Mouse (Mus musculus) hindbrain, embryonic 14.5 days (tissue): ENCODE data around the gene Lgi1. TPM values are rescaled to one million over a fixed set of nuclear protein-coding genes. Genes with fewer than 3 reads are reported as not detected.

Experiments
- ATAC-seq: fragments of 200-750 bp; cut with Nextera tagmentation; 2 replicates; pipeline ENCODE4 v1.8.0; 2017; ENCODE audit warnings: moderate number of reproducible peaks, mild to moderate bottlenecking, moderate TSS enrichment, moderate library complexity; ENCODE audit not compliant: low FRiP score
- DNase-seq: peaks from one replicate; pipeline ENCODE4 v3.0.0-alpha.2; 2015; ENCODE audit warnings: low spot score
- H3K27ac ChIP-seq: fragments of 300-500 bp; sonication (generic); 2 replicates; pipeline ENCODE4 v1.5.1; 2014; ENCODE audit warnings: mild to moderate bottlenecking, moderate library complexity
- H3K27me3 ChIP-seq: fragments of 300-500 bp; sonication (generic); 2 replicates; pipeline ENCODE4 v1.6.1; 2014; ENCODE audit warnings: mild to moderate bottlenecking, low read length, mixed read lengths; ENCODE audit not compliant: control insufficient read depth, insufficient read depth
- H3K36me3 ChIP-seq: fragments of 300-500 bp; sonication (generic); replicated peaks from 2 replicates; pipeline ENCODE4 v1.6.1; 2014; ENCODE audit not compliant: control insufficient read depth, insufficient read depth
- H3K4me1 ChIP-seq: fragments of 300-500 bp; sonication (generic); replicated peaks from 2 replicates; pipeline ENCODE4 v1.6.1; 2014; ENCODE audit warnings: antibody characterized with exemption, low read length, mixed read lengths; ENCODE audit not compliant: control insufficient read depth, insufficient read depth
- H3K4me2 ChIP-seq: fragments of 300-500 bp; sonication (generic); replicated peaks from 2 replicates; pipeline ENCODE4 v1.6.1; 2014; ENCODE audit warnings: mild to moderate bottlenecking, moderate library complexity
- H3K4me3 ChIP-seq: fragments of 300-500 bp; sonication (generic); replicated peaks from 2 replicates; pipeline ENCODE4 v1.5.1; 2014; ENCODE audit warnings: mild to moderate bottlenecking, low read length
- H3K9ac ChIP-seq: fragments of 300-500 bp; sonication (generic); 2 replicates; pipeline ENCODE4 v1.6.1; 2014
- H3K9me3 ChIP-seq: fragments of 300-500 bp; sonication (generic); 2 replicates; pipeline ENCODE4 v1.6.1; 2016; ENCODE audit warnings: low read length; ENCODE audit not compliant: control insufficient read depth
- WGBS: fragments of 180-500 bp; shearing (Covaris S2); extraction: QIAGEN DNeasy Blood & Tissue Kit; methylation state at CpG from one replicate; pipeline ENCODE4 v1.1.7; 2014; 5-methylcytosine and 5-hydroxymethylcytosine counted together
- polyA plus RNA-seq: library from polyadenylated mRNA; unstranded; fragments of >200 nt; fragmentation: Nextera tagmentation; extraction: Ambion mirVana; gene quantifications from 2 replicates; pipeline ENCODE4 v1.2.1, GENCODE M21; 2014

Lgi1 gene
- polyA plus RNA-seq, 1 experiment from 2014 or later: 22.2 TPM

- ATAC-seq (no peak), DNase-seq (no peak)
- Histone ChIP-seq H3K27me3 (no peaks in the 10 kb centered on the region), H3K9ac (no peak overlapping the region), H3K27ac (no peak overlapping the region), H3K4me2 (no peak overlapping the region), H3K4me1 (peaks cover 9% of the 10 kb centered on the region), H3K36me3 (no peaks in the 10 kb centered on the region), H3K4me3 (no peak overlapping the region), H3K9me3 (no peaks in the 10 kb centered on the region)
- WGBS: 61% methylated on average over 5 of the region's 5 CpGs
Measured at GRCm38 (mm10) chr19:38236526-38236925, 27.8 kb upstream of the Lgi1 start.

GRCm38 (mm10) chr19:38237834-38238212, 26.5 kb upstream of the Lgi1 start:
- no peaks in the 10 kb centered on the region for H3K36me3 ChIP-seq
- ATAC-seq: peak; percentile 77
- H3K9me3 ChIP-seq: no peaks in the 10 kb centered on the region
- no peak overlapping the region for H3K9ac ChIP-seq
- peaks cover 9% of the 10 kb centered on the region for H3K4me1 ChIP-seq
- DNase-seq: no peak
- peak overlapping the region; percentile 32 for H3K27ac ChIP-seq
- no peaks in the 10 kb centered on the region for H3K27me3 ChIP-seq
- H3K4me2 ChIP-seq: no peak overlapping the region
- 65% methylated on average over 3 of the region's 3 CpGs for WGBS
- H3K4me3 ChIP-seq: no peak overlapping the region

- H3K9me3 ChIP-seq: no peaks in the 10 kb centered on the region
- H3K4me2 ChIP-seq: no peak overlapping the region
- H3K4me1 ChIP-seq: peaks cover 9% of the 10 kb centered on the region
- WGBS: 51% methylated on average over 12 of the region's 12 CpGs
- DNase-seq (no peak), ATAC-seq (peak; percentile 78)
- H3K27ac ChIP-seq: peak overlapping the region; percentile 32
- no peaks in the 10 kb centered on the region for H3K36me3 ChIP-seq
- no peaks in the 10 kb centered on the region for H3K27me3 ChIP-seq
- no peak overlapping the region for H3K9ac ChIP-seq
- H3K4me3 ChIP-seq: no peak overlapping the region
Measured at GRCm38 (mm10) chr19:38238213-38238951, 26.0 kb upstream of the Lgi1 start.

GRCm38 (mm10) chr19:38242314-38242852, 22.0 kb upstream of the Lgi1 start:
- H3K9me3 ChIP-seq: no peaks in the 10 kb centered on the region
- H3K36me3 ChIP-seq: no peaks in the 10 kb centered on the region
- peaks cover 28% of the 10 kb centered on the region for H3K4me1 ChIP-seq
- ATAC-seq (no peak), DNase-seq (no peak)
- H3K27ac ChIP-seq: no peak overlapping the region
- H3K9ac ChIP-seq: no peak overlapping the region
- H3K4me2 ChIP-seq: no peak overlapping the region
- WGBS: 91% methylated on average over 8 of the region's 8 CpGs
- H3K4me3 ChIP-seq: no peak overlapping the region
- no peaks in the 10 kb centered on the region for H3K27me3 ChIP-seq

DNA sequence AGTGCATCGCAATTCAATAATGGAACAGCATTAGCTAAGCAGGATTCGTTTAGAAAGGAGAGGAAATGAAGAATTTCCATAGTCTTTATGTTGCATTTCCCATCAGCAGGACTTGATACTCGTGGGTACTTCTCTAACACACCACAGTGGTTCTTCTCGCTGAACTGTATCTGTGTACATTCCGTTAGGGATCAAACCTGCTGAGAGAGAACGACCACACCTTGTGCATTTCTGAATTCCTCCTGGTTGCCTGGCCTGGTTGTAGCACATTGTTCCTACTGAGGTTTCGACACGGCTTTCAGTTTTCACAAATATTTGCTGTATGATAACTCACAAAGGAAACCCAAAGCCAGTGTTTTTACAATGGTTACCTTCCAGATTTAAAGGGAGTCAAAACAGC, 19.6 kb upstream of the Lgi1 start:
- H3K9me3 ChIP-seq: no peaks in the 10 kb centered on the region
- H3K4me3 ChIP-seq: no peak overlapping the region
- 70% methylated on average over 8 of the region's 8 CpGs for WGBS
- no peaks in the 10 kb centered on the region for H3K36me3 ChIP-seq
- no peak for DNase-seq
- no peaks in the 10 kb centered on the region for H3K27me3 ChIP-seq
- H3K9ac ChIP-seq: no peak overlapping the region
- peak overlapping the region; percentile 80 for H3K27ac ChIP-seq
- no peak for ATAC-seq
- H3K4me2 ChIP-seq: no peak overlapping the region
- H3K4me1 ChIP-seq: peaks cover 19% of the 10 kb centered on the region

GRCm38 (mm10) chr19:38245361-38246176, 18.8 kb upstream of the Lgi1 start:
- peak overlapping the region; percentile 7 for H3K4me2 ChIP-seq

DNA sequence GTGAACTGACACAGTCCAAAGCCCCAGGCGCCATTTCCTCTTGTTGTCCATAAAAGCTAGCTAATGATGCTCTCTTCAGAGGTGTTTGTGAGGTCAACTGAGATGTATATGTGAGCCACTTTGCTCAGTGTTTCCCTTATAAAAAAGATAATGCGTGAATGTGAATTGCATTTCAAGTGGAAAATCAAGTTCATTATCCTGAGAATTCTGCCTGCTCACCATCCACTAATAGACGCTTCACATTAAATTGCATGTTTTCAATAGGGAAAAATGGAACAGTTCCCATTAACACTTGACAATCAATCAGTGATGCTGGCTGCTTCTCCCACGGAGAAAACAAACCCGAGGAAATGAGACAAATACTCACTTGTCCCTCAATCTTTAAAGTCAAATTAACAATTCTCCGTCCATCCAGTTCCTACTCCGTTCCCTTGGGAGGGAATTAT, 18.1 kb upstream of the Lgi1 start:
- Histone ChIP-seq H3K4me1 (peaks cover 19% of the 10 kb centered on the region), H3K9ac (no peak overlapping the region), H3K27me3 (no peaks in the 10 kb centered on the region), H3K36me3 (no peaks in the 10 kb centered on the region), H3K9me3 (no peaks in the 10 kb centered on the region), H3K4me2 (no peak overlapping the region), H3K4me3 (no peak overlapping the region), H3K27ac (peak overlapping the region; percentile 80)
- DNase-seq (no peak), ATAC-seq (peak; percentile 67)
- 47% methylated on average over 7 of the region's 7 CpGs for WGBS

More at GRCm38 (mm10) chr19:38245361-38246176, 18.8 kb upstream of the Lgi1 start:
- no peaks in the 10 kb centered on the region for H3K36me3 ChIP-seq
- DNase-seq (no peak), ATAC-seq (peak; percentile 58)
- no peak overlapping the region for H3K9ac ChIP-seq
- H3K4me1 ChIP-seq: peaks cover 19% of the 10 kb centered on the region
- no peaks in the 10 kb centered on the region for H3K27me3 ChIP-seq
- no peak overlapping the region for H3K4me3 ChIP-seq
- no peaks in the 10 kb centered on the region for H3K9me3 ChIP-seq
- WGBS: 45% methylated on average over 10 of the region's 10 CpGs
- H3K27ac ChIP-seq: peak overlapping the region; percentile 80

DNA sequence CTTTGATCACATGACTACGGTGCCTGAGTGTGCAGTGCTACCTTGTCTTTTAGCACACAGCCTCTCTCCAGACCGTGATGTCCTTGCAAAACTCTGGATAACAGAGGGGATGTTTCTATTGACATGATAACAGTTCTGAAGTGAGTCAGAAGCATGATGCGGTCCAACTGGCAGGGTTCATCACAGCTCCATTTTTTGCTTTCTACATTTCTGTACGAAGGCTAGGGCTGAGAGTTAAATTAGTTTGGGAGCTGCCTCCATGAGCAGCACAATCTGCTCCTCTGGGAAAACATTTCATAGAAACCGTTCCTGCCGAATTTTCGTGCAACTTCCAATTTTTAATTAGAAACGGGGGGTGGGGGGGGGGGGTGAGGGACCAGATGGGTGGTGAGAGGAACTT, 14.7 kb upstream of the Lgi1 start:
- Histone ChIP-seq H3K9ac (no peak overlapping the region), H3K4me2 (no peak overlapping the region), H3K27me3 (no peaks in the 10 kb centered on the region), H3K36me3 (no peaks in the 10 kb centered on the region), H3K4me1 (peaks cover 19% of the 10 kb centered on the region), H3K4me3 (no peak overlapping the region), H3K9me3 (no peaks in the 10 kb centered on the region), H3K27ac (no peak overlapping the region)
- DNase-seq (no peak), ATAC-seq (no peak)
- WGBS: 80% methylated on average over 8 of the region's 8 CpGs

DNA sequence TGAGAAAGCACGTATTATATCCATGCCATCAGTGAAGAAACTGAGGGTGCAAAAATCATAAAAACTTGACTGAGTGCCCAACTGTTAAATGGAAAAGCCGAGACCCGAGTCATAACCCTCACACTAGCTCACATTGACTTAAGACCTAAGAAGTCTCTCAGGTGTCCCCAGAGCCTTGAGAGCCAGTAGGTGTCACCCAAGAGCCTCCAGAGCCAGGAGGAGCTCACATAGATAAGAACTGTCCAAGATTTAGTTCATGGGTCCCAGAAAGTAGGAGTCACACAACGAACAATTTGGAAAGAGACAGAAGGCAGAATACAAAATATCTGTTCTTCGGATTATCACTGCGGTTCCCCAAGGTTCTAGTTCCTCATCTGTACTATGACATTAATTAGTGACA, 10.5 kb upstream of the Lgi1 start:
- Histone ChIP-seq H3K9me3 (no peaks in the 10 kb centered on the region), H3K4me3 (no peak overlapping the region), H3K27me3 (no peaks in the 10 kb centered on the region), H3K27ac (no peak overlapping the region), H3K9ac (no peak overlapping the region), H3K36me3 (no peaks in the 10 kb centered on the region), H3K4me2 (no peak overlapping the region), H3K4me1 (no peaks in the 10 kb centered on the region)
- 67% methylated on average over 6 of the region's 6 CpGs for WGBS
- DNase-seq: no peak
- no peak for ATAC-seq
